Mouse (Mus musculus) T-cell, adult 2 months (primary cell): ENCODE data around the gene Smim14.
A peak's percentile ranks its signal among the peaks of the same experiment; 100 is the strongest.
"Not testable (repeated sequence)": the region's sequence is repeated elsewhere in the genome, so short reads cannot be mapped to it uniquely, and the experiment has no call there.

ENCODE experiments used
- DNase-seq: peaks from one replicate; pipeline ENCODE4 v3.0.0; 2022; ENCODE audit warnings: low spot score

The Smim14 gene

DNA sequence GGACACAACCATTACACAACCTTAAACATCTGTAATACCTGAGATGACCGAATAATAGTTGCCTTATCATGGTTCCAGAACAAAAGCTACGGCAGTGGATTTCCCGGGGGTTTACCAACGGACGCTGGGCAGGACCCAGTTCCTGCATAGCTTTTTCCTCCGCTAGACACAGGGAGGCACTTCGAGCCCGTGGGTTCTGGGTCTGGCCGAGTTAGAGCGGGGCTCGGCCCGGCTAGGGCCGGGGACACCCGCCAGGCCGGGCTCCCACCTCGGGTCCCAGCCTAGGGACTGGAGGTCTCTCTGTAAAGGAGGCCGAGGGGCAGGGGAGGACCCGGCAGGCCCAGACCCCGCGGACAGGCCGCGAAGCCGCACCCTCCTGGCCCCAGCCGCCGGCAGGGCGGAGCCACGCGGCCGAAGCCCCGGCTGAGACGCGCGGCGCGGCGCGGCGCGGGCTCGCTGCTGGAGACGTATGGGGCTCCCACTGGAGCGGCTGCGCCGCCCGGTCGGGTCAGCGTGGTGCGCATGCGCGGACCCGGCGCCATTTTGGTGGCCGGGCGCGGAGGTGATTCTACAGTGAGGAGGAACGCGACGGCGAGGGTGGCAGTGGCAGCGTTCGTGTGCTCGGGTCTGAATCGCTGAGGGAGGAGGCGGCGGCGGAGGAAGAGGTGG is at the start of gene Smim14, which contains the start of gene Ube2k:
TSS of gene Smim14 (minus strand) at position 434 of the 669 bp plus-strand sequence.
TSS of gene Ube2k (plus strand) at position 483 of the 669 bp plus-strand sequence.
- DNase-seq, result peak; percentile 93

DNA sequence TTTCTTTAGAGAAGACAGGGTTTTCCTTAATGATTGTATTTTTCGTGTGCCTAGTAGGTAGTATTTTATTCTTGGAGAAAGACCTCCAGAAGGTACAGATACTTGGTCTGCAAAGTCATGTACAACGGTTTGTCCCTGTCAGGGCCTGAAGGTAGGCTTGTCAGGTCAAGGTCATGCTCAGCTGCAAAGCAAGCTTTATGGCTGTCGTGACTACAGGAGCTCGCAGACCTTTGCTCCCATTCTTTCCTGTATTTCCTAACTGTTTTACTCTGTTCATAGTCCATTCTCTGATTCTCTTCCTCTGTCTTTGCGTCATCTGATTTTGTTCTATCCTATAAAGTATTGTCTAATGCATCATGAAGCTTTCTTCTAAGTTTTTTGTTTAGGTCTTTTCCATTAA is 49.3 kb upstream of the Smim14 start:
- no peak for DNase-seq

DNA sequence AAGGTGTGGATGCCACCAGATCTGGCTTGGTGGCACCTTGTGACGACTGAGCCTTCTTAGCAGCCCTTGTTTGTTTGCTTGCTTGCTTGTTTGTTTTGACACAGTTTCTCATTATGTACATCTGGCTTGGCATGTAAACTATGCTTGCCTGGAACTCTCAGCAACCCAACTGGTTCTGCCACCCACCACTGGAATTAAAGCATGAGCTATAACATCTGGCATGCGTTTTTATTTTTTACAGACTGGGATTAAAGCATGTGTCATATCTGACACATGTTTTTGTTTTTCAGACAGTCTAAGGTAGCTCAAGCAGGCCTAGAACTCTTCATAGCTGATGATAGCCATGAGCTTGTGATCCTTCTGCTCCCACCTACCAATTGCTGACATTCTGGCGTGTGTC is 41.6 kb upstream of the Smim14 start:
- no peak for DNase-seq

DNA sequence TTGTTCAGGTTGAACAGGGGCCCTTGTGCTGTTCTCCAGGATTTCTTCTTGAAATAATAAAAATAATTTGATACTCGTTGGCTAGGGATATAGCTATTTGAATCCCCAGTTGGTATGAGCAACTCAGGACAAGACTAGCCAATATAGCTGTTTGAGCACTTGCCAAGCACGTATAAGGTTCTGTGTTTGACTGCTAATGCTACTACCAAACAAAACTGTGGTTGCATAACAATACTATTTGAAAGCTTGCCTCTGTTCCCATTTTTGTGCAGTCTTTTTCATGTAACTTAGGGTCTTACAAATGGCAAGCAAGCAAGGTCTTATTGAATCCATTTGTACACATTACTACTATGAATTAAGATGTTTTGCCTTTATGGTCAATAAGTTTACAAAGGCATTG is 38.9 kb upstream of the Smim14 start:
- DNase-seq, result no peak

DNA sequence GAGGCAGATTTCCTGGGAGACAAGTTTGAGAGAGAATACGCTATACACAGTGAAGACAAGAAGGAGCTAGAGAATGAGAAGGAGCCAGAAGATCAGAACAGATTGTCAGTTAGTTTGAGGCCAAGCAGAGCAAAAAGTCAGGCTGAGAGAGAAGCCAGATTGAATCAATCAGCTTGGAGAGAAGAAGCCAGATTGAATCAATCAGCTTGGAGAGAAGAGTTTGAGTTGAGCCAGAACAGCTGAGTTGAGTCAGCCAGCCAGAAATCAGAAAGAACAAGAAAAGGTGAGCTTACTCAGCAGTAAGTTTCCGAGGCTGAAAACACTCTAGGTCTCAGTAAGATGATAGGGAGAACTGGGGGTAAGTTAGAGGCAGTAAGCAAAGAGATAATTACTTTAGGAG is 37.9 kb upstream of the Smim14 start:
- no peak for DNase-seq

DNA sequence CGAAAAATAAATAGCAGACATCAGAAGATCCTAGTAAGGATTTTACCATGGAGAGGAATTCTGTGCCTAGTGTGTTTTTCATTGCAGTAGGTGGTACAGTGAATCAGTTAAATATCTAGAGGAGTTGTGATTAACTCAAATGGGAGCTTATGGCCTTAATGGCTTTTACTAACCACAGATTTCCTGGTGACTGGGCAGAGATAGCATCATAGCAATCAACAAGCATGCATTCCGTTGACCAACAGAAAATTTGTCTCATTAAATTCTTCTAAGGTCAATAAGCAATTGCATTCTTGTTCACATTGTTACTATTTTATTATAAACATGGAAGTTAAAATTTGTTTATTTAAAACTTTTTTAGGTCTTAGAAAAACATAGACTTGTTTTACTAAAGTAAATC is 28.5 kb upstream of the Smim14 start:
- DNase-seq, result no peak

DNA sequence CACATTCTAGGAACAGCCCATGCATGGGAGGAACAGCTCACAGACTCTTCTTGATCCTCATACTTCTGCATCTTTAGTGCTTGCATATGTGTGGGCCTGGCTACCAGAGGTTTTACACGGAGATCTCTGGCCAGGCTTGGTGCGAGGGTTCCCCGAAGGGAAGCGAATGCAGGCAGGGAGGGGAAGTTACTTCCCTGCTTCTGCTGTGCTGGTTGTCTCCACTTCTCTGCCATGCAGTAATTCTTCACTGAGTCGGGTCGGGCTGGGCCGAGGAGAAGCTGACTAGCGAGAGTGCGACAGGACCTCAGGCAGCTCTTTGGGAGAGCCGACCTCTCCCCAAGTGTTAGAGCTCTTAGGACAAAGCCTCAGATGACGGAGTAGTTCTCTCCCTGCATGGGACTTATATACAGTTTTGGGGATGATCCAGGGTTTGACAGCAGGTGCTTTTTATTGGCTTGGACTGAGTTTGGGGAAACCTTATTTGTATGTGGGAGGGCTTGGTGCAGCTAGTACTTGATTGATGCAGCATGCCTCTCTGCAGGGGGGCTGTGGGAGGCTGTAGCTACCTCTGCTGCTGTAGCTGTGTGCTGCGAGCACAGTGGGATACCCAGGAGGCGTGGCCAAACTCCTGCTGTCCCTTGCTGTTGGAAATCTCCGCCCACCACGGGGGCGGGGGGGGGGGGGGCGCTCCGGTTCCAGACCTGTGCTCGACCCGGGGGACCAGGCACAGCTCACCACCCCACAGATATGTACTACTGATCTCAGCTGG is 24.3 kb upstream of the Smim14 start:
- no peak for DNase-seq

DNA sequence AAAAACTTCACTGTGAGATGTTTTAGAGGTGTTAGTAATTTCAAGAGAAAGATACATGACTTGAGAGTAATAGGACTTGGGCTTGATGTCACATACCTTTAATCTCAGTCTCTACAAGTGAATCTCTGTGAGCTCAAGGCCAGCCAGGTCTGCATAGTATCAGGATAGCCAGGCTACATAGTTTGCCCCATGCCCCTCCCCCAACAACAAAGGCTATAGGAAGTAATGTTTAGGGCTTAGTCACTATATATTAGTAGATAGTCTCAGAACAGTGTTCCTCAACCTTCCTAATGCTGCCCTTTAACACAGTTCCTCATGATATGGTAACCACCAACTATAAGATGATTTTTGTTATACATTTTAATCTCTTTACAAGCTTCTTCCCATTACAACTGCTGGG is 20.1 kb upstream of the Smim14 start:
- DNase-seq, result no peak

DNA sequence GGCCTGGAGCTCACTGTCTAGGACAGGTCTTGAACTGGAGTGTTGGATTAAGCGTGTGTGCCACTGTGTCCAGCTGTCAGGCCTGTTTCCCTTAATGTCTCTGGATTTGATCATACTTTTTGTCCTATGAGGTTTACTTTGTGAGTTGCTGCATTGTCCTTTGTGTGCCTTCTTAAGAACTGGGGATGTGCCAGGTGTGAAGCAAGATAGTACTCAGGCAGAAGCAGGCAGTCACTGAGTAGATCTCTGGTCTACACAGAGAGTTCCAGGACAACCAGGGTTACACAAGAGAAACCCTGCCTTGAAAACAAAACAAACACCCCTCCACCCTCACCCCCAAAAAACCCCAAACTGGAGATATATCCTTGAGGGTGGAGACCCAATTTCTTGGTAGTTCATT is 12.7 kb upstream of the Smim14 start:
- DNase-seq, result no peak

DNA sequence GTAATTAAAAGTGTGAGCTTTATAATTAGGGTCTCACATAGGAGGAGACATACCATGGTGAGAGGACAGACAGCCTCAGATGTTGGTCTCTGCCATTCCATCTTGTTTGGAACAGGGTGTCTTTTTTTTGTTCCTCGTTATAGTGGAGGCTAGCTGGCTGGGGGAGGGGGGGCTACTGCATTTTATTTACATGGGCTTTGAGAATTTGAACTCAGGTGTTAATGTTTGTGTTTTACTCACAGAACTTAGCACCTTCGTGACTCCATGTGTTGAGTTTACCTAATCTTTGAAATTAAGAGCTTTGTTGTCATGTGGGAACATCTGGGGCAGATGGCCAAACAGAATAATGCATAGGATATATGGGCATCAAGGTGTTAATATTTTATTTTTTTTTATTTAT is 7.6 kb upstream of the Smim14 start:
- DNase-seq, result no peak

DNA sequence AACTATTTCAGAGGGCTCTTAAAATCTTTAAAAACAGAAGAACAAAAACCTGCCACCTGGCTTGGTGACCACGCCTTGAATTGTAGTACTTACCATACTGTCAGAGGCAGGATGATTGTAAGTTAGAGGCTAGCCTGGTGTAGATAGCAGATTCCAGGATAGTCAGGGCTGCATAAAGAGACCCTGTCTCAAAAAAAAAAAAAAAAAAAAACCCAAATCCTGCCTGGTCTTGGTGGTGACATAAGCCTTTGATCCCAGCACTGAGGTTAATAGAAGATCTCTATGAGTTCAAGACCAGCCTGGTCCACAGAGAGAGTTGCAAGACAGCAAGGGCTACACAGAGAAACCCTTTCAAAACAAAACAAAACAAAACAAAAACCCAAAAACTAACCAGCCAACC is 6.5 kb upstream of the Smim14 start:
- DNase-seq, result no peak

DNA sequence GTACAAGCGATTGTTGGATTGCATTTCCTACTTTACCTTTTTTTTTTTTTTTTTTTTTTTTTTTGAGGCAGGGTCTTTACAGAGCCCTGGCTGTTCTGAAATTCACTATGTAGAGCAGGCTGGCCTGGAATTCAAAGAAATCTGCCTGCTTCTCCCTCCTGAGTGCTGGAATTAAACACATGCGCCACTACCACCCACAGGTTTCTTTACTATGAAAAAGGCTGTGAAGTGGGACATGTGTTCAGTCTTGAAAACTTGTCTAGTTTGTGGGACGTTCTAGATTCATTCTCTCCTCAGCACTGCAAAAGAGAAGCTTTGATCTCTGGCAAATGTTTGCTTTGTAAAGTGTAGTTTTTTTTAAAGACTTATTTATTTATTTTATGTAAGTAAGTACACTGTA is 4.9 kb upstream of the Smim14 start:
- no peak for DNase-seq

DNA sequence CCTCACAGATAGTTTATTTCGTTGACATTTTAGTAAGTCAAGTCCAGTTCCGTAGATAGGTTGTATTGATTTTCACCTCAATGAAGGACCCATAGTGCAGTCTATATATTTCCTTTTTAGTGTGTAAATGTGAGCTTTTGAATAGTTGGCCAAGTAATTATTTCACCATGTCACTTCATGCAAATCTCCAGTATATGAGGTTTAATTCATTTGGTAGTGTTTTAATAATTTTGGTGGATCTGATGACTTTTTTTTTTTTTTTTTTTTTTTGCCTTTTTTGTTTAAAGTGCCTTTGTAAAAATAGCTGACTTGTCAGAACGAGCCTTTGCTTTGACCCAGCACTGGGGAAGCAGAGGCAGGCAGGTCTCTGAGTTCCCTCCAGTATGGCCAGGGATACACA is 2.8 kb upstream of the Smim14 start:
- DNase-seq, result no peak

DNA sequence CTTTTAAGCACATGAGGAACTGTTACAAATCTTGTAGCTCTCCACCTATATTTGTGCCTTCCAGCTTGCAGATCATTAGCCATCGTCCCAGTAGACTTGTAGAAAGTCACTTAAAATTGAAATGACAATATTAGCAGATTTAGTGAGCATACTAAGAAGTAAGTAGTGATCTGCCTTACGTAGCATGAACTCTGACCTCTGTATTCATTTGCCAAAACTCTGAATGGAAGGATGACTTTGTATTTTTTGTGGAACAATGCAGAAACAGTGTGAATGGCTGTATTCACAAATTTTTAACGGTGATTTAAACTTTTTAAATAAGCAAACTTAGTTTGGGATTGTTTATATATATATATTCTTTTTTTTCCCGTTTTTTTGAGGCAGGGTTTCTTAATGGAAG is 1.8 kb upstream of the Smim14 start:
- no peak for DNase-seq

DNA sequence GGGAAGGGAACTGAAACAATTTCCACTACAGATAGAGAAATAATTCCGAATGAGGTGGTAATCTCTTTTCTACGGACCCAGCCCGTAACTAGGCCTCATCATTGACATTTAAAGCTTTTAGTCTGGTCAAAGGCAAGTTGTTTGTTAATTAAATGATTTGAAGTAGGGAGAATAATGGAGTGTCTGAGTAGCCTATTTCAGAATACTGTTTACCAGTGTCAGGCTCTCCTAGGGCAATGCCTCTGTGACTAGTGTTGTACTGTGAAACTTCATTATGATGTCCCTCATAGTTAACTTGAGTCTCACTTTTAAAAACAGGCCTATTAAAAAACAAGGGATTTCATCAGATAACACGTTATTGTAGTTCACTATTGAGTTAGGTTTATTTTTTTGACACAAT is 1.1 kb upstream of the Smim14 start:
- no peak for DNase-seq

DNA sequence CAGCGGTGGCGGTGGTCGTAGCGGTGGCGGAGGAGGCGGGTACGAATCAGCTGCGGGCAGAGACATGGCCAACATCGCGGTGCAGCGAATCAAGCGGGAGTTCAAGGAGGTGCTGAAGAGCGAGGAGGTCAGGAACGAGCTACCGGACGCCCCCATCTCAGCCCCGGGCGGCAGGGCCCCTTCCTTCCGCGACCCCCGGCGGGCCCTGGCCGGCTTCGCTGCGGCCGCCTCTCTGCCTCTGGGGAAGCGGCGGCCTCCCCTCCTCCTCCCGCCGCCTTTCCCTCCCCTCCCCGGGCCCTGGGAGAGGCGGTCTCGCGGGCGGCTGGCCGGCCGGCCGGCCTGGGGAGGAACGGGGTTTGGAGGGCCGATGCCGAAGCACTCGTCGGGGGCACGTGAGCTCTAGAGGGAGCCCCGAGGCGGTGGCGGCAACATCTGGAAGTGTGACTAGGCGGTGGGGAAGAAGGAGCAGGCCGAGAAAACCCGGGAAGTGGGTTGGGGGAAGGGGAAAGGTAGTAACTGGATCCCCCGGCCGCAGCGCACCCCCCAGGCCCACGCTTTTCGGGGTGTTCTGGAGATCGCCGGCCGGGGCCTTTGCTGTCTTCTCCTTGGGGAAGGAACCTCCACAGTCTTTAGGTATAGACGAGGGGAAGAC is 562 bp upstream of the Smim14 start:
- DNase-seq, result no peak

DNA sequence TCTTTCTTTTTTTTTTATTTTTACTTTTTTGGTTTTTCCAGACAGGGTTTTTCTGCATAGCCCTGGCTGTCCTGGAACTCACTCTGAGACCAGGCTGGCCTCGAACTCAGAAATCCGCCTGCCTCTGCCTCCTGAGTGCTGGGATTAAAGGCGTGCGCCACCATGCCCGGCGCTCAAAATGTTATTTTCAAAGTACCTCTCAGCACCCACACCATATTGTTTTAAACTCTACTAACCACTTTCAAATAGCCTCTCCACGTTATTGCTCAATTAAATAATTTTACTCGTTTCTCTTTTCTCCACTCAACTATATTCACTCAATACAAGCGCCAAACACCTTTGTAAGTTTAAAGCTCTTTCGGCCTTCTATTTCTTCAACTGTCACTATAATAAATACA is 917 bp downstream of the Smim14 start:
- DNase-seq, result not testable (repeated sequence)

DNA sequence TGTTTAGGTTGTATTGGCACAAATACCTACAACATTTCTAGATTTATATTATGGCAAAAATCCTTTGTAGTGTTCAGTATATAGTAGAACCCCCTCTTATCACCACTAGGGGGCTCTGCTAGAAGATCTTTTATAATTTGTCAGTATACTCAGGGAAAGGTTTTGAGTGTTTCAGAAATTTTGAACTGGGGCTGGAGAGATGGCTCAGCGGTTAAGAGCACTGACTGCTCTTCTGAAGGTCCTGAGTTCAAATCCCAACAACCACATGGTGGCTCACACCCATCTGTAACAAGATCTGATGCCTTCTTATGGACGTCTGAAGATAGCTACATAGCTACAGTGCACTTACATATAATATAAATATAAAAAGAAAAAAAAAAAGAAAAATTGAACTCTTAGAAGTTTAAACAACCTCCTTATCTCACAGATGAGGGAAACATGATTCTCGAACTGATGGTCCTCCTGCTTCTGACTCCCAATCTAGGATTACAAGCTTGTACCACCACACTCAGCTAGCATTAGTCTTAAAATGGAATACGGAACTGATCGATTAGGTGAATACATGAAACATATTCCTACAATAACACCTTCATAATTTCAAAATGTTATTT is 1.4 kb downstream of the Smim14 start:
- peak; percentile 72 for DNase-seq

DNA sequence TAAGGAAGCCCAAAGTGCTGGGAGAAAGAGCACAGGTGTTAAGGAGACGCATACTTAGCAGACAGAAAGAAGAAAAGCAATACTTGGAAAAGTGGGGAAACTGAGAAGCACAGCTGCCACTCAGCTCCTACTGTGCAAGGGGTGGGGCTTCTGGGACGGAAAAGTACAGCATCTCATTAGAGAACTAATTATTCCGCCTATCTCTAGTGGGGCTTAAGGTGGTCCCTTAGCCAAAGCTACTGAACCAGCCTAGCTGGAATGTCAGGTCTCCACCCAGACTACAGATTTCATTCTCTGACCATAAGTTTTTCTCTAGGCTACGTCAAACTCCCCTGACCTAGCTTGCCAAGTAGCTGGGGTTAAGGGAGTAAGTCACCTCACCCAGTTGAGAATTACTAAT is 2.5 kb downstream of the Smim14 start:
- DNase-seq, result no peak

DNA sequence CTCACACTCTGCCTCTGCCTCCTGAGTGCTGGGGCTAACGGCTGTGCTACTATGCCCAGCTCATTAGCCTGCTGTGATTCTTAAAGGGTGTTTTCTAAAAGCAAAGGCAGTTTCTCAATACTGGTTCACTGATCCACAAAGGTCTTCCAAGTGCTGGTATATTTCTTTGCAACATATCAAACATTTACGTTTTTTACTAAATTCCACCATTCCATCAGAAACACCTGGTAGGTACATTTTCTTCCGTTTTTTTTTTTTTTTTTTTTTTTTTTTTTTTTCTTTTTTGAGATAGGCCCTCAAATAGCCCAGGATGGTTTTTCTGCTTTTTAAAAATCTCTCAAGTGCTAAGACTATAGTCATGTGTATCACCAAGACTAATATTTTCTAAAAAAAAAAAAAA is 5.7 kb downstream of the Smim14 start:
- no peak for DNase-seq

DNA sequence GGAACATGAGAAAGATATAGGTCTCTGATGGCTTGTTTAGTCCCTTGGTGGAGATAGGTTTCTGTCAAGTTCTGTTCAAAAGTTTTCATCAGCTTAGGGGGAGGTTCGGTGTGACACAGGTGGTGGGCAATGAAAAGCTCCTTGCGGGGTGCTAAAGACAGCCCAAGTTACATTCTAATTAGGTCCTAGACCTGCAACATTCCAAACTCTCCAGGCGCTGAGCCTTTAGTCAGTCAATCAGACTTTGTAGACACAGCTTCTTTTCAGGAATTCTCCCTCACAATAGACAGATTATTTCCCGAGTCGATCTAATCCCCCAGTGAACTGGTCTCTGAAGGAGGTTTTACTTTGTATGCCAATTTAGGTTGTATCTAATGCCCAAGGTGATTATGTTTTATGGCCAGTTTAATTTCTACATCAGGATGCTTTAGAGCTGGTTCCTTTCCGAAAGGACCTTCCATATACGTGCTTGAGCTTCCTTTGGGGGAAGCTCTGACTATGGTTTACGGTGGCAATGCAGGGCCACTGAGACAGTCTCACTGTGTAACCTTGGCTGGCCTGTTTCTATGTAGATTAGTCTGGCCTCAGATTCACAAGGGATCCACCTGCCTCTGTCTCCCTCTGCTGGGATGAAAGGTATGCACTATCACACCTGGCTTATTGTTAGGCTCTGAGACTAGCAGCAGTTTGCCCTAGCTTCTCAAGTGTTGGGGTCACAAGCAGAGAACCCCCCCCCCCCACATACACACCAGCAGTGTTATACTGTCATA is 11.1 kb downstream of the Smim14 start:
- peak; percentile 39 for DNase-seq

DNA sequence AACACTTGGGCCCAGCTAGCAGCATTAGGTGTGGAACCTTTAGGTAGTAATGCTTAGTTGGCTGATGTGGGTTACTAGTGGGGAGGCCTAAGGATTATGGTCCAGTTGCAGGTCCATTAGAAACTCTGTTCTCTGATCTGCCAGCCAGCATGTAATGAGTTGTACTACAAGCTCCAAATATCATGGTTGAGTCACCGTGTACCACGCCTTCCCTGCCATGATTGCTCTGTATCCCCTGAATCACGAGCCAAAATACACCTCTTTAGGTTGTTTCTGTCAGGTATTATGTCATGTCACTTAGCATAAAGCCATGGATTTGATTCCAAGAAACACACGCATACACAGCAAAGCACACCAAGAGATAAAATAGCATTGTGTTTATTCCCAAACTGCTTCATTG is 12.2 kb downstream of the Smim14 start:
- no peak for DNase-seq
